Mouse (Mus musculus): Measurements from ENCODE around the gene Inpp4a. TPM values are rescaled to one million over a fixed set of nuclear protein-coding genes. Genes with fewer than 3 reads are reported as not detected.

The Inpp4a gene
- total RNA-seq, 2 experiments from 2014 or later = 214 to 217 TPM

DNA sequence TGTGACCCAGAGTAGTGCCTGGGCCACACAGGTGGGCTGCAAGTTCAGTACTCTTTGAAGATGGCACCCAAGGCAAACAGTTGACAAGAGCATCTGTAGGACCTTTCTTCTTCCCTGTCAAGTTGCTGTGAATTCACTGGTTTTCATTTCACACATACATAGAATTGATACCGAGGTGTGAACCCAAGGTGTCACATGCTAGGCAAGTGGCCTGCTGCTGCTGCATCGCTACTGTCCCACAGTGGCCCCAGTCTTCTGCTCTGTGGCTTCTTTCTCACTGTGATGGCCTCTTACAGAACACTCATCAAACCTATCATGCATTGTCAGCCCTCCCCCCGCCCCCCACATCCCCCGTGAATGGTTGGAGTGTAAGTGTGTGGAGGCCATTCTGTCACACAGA lies 27.6 kb downstream of the Inpp4a start:
- intact Hi-C loops (cut with DNase I) = no loop called here
- Histone ChIP-seq H3K27ac (no peak overlapping the region), H3K4me3 (no peak overlapping the region)
- DNase-seq (ENCODE audit: extremely low spot score in 1 of 2, low spot score in 2 of 2) = no peak
- no peak for TF ChIP-seq CTCF (IDR thresholded peaks at IDR 0.05)

DNA sequence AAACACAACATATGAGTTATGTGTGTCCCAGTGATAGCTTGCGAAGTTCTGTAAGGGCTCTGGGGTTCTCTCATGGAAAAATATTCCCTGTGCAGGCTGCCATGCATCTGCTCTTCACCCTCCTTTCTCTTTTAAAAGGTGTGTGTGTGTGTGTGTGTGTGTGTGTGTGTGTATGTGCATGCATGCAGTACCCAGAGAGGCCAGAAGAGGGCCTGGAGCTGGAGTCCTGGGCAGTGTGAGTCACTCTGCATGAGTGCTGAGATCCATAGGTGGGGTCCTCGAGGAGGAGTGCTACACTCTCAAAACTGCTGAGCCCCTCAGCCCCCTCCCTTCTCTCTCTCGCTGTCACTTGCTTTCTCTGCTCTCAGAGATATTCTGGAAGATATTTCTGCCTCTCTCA lies 29.5 kb downstream of the Inpp4a start:
- peak; percentile 3; the same call in 1 of the 2 replicates for TF ChIP-seq CTCF (IDR thresholded peaks at IDR 0.05)
- intact Hi-C loops (cut with DNase I) = no loop called here
- Histone ChIP-seq H3K27ac (no peak overlapping the region), H3K4me3 (no peak overlapping the region)
- DNase-seq (ENCODE audit: extremely low spot score in 1 of 2, low spot score in 2 of 2) = no peak

DNA sequence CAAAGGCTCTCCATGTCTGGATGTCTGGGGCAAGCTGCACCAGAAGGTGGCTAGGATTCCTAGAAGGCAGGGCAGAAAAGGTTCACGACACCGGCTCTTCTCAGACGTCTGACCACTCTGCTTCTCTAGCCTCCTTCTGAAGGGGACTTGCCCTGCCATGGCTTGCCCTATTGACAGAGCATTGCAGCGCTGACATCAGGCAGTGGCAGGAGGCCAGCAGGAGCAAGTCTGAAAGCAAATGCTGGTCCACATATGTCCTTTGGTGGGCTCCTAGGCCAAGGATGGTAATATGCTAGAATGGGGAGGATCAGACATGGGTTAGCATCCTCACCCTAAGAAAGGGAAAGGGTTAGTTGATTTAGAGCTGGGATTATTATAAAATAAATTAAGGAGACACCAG lies 30.2 kb downstream of the Inpp4a start:
- intact Hi-C loops (cut with DNase I) = no loop called here
- no peak for TF ChIP-seq CTCF (IDR thresholded peaks at IDR 0.05)
- H3K4me3 ChIP-seq = no peak overlapping the region
- H3K27ac ChIP-seq = no peak overlapping the region
- no peak for DNase-seq (ENCODE audit: extremely low spot score in 1 of 2, low spot score in 2 of 2)

DNA sequence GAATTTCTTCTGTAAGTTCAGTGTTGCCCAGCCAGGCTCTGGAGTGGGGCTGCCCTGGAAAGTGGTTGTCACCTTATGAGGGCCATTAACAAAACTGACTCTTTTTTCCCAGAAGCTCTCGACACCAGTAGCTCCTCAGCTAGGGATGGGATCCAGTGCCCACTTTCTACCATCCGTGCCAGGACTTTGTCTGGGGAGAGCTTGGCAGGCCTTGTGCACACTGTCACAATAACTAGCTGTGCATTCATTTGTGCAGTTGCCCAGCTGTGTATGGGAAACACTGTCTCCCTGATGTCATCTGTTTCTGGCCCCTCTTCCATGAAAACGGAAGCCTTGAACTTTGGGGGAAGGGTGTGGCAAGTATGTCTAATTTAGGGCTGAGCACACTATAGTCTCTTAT lies 33.1 kb downstream of the Inpp4a start:
- intact Hi-C loops (cut with DNase I) = no loop called here
- Histone ChIP-seq H3K4me3 (no peak overlapping the region), H3K27ac (no peak overlapping the region)
- DNase-seq (ENCODE audit: extremely low spot score in 1 of 2, low spot score in 2 of 2) = no peak
- no peak for TF ChIP-seq CTCF (IDR thresholded peaks at IDR 0.05)

DNA sequence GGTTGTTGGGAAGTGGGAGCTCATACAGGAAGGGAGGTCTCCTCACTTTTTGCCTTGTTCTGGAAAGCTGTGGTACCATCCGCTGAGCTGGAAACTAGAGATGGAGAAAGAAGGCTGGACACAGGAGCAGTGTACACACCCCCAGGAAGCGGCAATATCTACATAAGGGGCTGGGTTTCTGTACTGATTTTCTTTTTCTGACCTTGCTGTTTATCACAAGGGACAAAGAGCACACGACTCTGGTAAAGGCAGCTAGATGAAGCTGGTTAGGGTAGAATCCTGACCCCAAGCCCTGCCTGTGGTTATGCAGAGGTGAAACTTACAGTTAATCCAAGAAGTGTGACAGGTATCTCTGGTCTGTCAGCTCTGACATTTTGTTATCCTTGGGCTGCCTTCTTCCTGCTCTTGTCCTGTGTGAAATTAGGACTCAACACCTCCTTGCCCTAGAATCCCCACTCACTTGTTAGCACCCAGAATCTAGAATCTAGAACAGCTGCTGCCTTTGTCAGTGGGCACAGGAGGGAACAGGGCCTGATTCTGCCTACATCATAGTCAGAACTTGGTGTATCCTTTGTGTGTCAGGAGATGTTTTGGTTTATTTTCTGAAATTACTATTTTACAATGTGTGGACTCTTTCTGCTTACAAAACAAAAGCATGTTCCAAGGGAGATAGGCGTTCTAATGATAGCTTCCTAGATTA lies 34.2 kb downstream of the Inpp4a start:
- Histone ChIP-seq H3K4me3 (no peak overlapping the region), H3K27ac (no peak overlapping the region)
- TF ChIP-seq CTCF (IDR thresholded peaks at IDR 0.05) = no peak
- intact Hi-C loops (cut with DNase I) = no loop called here
- no peak for DNase-seq (ENCODE audit: extremely low spot score in 1 of 2, low spot score in 2 of 2)

DNA sequence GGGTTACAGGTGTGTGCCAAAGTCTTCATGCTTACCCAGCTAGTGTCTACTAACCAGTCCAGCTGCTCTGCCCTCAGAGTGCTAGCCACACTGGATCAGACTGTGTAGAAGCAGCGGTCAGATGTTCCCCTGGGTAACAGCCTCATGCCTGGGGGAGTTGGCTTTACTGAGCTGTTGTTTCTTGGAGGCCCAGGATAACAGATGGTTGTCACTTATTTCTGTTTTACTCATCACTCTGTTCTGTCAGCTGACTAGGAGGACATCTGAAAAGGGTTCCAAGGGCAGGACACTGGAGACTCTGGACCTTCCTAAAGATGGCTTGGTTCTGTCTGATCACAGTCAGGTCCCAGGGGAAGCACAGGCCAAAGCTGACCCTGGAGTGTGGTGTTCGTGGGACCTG lies 36.4 kb downstream of the Inpp4a start:
- no peak overlapping the region for H3K4me3 ChIP-seq
- H3K27ac ChIP-seq = no peak overlapping the region
- DNase-seq (ENCODE audit: extremely low spot score in 1 of 2, low spot score in 2 of 2) = no peak
- intact Hi-C loops (cut with DNase I) = loop anchor here (5.0 kb wide), 1 partner anchor 34 kb away; no protein-coding TSS in a partner anchor
- TF ChIP-seq CTCF (IDR thresholded peaks at IDR 0.05) = no peak

DNA sequence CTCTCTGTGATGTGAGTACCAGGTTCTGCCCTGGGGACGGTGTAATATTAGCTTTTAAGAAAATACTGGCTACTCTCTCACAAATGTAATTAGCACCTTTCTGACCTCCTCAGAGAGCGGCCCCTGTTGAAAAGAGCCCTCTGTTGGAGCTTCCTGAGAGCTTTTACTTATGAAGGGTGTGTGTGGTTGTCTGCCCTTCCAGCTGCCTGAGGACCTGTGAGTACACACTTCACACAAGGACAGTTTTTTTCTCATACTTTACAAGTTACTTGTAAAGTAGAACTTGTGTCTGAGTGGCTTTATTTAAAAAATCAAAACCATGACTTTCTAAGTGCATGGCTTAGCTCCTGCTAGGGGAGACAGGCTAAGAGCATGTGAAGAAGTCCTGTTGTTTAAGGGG lies 37.1 kb downstream of the Inpp4a start:
- intact Hi-C loops (cut with DNase I) = loop anchor here (5.0 kb wide), 1 partner anchor 34 kb away; no protein-coding TSS in a partner anchor
- no peak overlapping the region for H3K4me3 ChIP-seq
- no peak overlapping the region for H3K27ac ChIP-seq
- no peak for TF ChIP-seq CTCF (IDR thresholded peaks at IDR 0.05)
- DNase-seq (ENCODE audit: extremely low spot score in 1 of 2, low spot score in 2 of 2) = no peak

DNA sequence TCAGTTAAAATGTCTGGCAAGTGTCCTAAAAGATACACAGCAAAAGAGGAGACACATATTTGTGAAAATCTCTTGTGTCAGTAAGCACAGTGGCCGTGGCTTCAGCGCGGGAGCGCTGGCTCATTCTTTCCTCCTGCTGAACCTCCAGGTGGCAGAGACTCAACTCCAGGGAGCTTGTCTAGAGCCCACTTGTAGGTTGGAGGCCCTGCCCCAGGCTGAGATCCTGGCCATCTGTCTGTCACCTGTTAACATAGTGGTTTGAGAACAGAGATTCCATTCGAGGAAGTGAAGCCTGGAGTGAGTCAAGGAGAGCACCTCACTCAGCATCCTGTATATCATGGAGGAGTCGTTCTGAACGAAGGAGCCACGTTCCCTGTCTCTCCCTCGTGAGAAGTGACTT lies 37.6 kb downstream of the Inpp4a start:
- TF ChIP-seq CTCF (IDR thresholded peaks at IDR 0.05) = no peak
- Histone ChIP-seq H3K27ac (no peak overlapping the region), H3K4me3 (no peak overlapping the region)
- intact Hi-C loops (cut with DNase I) = loop anchor here (5.0 kb wide), 1 partner anchor 35 kb away; no protein-coding TSS in a partner anchor
- no peak for DNase-seq (ENCODE audit: extremely low spot score in 1 of 2, low spot score in 2 of 2)

DNA sequence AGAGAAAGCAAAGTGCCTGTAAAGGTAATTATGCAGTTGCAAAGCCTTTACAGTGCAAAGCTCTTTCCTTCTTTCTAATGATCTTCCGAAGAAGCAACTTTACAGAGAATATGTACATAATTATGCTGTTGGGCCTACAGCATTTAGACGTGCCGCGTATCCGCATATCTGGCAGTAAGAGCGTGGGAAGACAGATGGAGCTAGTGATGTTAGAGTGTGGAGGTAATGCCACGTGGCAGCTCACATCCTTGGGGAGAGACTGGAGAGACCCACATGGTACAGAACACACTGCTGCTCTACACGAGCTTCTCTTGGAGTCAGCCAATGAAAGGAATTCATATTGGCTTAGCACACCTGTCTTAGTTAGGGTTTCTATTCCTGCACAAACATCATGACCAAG lies 39.5 kb downstream of the Inpp4a start:
- no peak overlapping the region for H3K27ac ChIP-seq
- no peak for DNase-seq (ENCODE audit: extremely low spot score in 1 of 2, low spot score in 2 of 2)
- no peak overlapping the region for H3K4me3 ChIP-seq
- TF ChIP-seq CTCF (IDR thresholded peaks at IDR 0.05) = no peak; the same call in 1 of the 2 replicates
- intact Hi-C loops (cut with DNase I) = loop anchor here (5.0 kb wide), 1 partner anchor 37 kb away; no protein-coding TSS in a partner anchor

DNA sequence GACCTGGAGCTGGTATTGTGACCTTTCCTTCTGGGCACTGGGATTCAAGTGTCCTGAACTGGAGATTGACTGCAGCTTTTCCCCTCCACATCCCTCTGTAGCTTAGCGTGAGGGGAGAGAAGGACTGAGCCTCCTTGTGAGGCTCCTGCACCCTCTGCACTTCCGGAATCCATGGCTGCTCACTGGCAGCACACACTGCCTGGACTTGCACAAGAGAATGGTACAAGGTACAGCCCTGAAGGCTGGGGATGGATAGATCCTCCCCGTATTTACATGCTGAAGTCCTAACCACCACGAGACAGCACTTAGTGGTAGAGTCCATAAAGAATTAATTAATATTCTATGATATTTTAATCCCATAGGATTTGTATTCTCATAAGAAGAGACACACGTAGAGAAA lies 41.7 kb downstream of the Inpp4a start:
- DNase-seq (ENCODE audit: extremely low spot score in 1 of 2, low spot score in 2 of 2) = no peak
- intact Hi-C loops (cut with DNase I) = no loop called here
- H3K27ac ChIP-seq = no peak overlapping the region
- TF ChIP-seq CTCF (IDR thresholded peaks at IDR 0.05) = no peak
- H3K4me3 ChIP-seq = no peak overlapping the region

DNA sequence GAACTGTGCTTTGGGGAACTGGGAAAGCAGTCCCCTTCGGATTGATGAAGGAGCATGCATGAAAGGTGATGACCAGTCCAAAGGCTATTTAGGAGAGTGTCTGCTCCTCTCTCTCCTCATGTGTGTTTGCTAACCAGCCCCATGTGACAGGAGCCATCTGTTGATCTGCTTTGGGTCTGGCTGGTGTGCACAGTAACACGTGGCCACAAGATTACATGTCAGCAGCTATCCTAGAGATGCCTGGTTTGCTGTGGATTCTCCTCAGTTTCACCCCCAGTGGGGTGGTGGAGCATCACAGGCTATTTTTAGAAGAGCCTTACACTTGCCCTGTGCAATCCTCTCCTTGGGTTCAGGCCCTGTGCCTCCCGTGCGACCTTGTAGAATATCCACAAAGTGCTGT lies 42.2 kb downstream of the Inpp4a start:
- intact Hi-C loops (cut with DNase I) = no loop called here
- DNase-seq (ENCODE audit: extremely low spot score in 1 of 2, low spot score in 2 of 2) = no peak
- H3K4me3 ChIP-seq = no peak overlapping the region
- TF ChIP-seq CTCF (IDR thresholded peaks at IDR 0.05) = no peak; the same call in 1 of the 2 replicates
- no peak overlapping the region for H3K27ac ChIP-seq

DNA sequence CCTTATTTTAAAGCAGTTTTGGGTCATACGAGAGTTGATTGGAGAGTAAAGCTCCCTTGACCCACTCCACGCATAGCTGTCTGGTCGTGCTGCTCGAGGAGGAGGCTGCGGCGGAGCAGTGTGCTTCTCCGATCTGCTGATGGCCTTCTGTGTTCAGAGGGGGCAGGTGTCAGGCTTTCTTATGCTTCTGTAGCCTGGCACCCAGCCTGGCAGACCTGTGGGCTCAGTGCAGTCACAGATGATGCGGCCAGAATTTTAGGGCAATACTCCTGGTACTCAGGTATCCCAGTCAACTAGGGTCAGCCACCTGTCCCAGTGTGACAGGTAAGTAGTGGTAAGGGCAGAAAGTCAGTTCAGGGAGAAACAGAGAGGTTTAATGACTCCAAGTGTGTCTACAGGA lies 42.9 kb downstream of the Inpp4a start:
- Histone ChIP-seq H3K4me3 (no peak overlapping the region), H3K27ac (no peak overlapping the region)
- intact Hi-C loops (cut with DNase I) = no loop called here
- TF ChIP-seq CTCF (IDR thresholded peaks at IDR 0.05) = no peak
- no peak for DNase-seq (ENCODE audit: extremely low spot score in 1 of 2, low spot score in 2 of 2)

DNA sequence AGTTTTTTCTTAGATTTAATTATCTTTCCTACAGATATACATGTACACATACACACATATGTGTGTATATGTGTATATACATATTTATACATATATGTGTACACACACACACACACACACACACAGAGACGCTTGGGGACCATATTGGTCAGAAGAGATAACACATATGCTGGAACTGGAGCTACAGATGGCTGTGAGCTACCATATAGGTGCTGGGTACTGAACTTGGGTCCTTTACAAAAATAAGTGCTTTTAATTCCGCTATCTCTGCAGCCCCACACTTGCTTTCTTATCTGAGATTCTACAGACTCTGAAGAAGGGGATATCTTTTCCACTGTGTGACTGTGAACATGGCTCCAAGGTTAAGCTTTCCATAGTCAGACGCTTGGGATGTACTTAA lies 43.6 kb downstream of the Inpp4a start:
- no peak overlapping the region for H3K27ac ChIP-seq
- intact Hi-C loops (cut with DNase I) = no loop called here
- no peak for DNase-seq (ENCODE audit: extremely low spot score in 1 of 2, low spot score in 2 of 2)
- no peak overlapping the region for H3K4me3 ChIP-seq
- TF ChIP-seq CTCF (IDR thresholded peaks at IDR 0.05) = no peak

All from left cerebral cortex, adult 2 months (tissue).